Mouse (Mus musculus) ovary, adult 18-20 months (tissue): ENCODE data around the gene Nlgn1.

Experiments used
- DNase-seq: peaks from one replicate; pipeline ENCODE4 v3.0.0; 2022; ENCODE audit warnings: low spot score, mixed read lengths

The Nlgn1 gene

DNA sequence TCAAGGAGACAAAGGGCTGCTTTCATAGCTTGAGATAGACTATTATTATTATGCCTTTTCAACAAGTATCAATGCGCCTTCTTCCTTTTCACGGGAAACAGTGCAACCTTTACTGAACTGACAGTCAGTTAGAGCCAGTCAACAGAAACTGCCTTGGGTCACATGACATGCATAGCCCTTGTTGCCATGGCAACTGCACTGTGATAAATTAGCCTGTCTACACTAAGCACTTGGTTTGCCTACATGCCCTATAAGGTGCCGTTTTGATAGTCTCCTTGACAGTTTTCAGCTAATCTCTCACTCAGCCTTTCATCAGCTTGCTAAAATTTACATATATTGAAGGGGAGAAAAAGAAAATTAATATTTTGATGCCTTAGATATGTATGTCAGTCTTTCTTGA lies 524.7 kb downstream of the Nlgn1 start:
- DNase-seq: no peak

DNA sequence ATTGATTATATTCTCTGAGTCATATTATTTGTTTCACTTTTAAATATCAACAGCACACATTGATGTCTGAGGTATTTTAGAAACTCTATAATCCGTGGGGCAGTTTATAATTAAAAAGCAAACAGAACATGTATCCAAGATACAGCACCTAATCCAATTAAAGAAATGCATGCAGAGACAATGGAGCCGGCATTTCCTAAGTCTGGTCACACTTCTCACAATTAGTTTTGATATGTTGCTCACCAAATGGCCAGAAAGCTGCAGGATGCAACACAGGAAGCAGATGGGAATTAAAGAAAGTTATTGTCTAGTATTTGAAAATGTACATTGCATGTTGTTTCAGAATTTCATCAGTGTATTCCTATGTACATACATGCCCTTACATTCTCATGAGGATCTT lies 550.6 kb downstream of the Nlgn1 start:
- no peak for DNase-seq

- DNase-seq: no peak
Observed at GRCm38 (mm10) chr3:25775437-25775836, 556.8 kb downstream of the Nlgn1 start.

GRCm38 (mm10) chr3:25773908-25774307 lies 558.4 kb downstream of the Nlgn1 start:
- no peak for DNase-seq

DNA sequence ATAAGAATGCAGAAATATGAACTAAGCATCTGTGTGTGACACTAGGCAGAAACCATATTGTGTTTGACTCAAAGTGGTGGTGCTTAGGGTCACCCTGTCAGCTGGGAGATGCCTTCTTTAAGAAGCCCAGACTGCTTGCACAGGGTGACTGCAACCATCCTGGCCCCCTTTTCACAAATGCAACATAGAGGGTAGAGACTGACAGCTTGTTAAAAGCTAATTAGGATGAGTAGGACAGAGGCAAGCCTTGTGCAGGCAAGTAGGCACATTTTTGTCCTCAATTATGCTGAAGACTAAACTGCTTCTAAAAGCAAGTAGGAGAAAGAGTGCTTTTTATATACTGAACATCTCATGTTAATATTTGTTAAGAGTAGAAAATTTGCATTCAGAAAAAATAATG lies 558.8 kb downstream of the Nlgn1 start:
- DNase-seq: no peak

DNA sequence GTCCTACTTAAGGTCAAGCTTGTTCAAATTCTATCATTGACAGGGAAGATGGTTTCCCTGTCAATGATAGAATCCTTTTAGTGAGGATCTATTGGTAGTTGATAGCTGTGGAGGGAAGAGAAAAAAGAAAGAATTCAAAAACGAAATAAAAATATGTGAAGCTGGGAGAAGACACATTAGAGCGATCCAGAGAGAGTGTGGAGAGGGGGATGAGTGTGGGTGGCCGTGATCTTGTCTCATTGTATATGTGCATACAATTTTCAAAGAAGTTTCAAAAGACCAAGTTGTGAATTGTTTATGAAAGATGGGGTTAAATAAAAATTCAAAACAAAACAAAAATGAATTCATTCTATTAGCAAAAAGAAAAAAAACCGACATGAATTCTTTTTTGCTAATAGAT lies 568.6 kb downstream of the Nlgn1 start:
- no peak for DNase-seq

- no peak for DNase-seq
Observed at GRCm38 (mm10) chr3:25757813-25758212, 574.4 kb downstream of the Nlgn1 start.

GRCm38 (mm10) chr3:25724111-25724510 lies 608.1 kb downstream of the Nlgn1 start:
- DNase-seq: no peak

DNA sequence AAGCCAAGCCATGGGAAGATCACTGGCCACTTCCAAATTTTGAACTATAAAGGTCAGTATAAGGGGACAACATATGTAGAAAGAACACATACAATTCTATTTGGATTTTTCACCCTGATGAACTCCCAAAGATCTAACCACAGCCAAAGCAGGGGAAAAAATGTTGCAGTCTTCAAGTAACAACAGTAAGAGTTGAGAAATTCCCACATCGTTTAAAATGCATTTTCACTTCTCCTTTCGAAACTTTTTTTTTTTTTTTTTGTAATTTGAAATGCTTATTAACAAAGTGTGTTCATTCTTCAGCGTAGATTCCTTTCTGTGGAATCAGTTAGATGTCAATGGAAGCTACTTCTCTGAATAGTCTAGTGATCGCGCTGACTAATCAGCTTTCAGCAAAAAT lies 610.8 kb downstream of the Nlgn1 start:
- no peak for DNase-seq

GRCm38 (mm10) chr3:25707380-25707779 lies 624.9 kb downstream of the Nlgn1 start:
- DNase-seq: no peak

- no peak for DNase-seq
Observed at GRCm38 (mm10) chr3:25697231-25697630, 635.0 kb downstream of the Nlgn1 start.

DNA sequence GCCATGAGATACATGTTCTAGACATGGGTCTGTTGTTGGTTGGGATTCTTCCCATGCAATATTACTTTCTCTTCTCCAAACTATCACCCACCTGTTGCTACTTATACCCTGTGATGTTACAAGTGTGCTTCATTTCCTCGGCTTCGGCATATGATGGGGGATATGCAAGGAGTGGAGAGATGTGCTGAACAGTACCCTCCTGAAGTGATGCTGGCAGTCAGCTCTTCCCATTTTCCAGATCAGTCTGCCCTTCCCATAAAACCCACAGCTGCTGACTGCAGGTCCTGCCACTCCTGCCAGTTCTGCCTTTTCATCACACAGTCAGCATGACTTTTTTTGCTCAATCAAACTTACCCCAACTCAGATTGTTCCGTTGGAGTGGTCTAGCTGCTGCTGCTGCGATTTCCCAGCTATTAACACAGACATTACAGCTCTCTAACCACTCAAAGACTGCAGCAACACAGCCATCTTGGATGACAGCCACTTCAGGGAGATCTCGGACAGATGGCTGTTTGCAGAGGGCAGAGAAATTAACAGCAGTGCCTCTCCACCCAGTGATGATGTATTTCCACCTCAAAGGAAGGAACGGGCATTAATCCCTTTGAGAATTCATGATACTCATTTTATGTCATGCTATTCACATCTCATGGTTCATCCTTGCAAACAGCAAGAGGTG lies 643.3 kb downstream of the Nlgn1 start:
- no peak for DNase-seq

GRCm38 (mm10) chr3:25683696-25684095 lies 648.6 kb downstream of the Nlgn1 start:
- no peak for DNase-seq

DNA sequence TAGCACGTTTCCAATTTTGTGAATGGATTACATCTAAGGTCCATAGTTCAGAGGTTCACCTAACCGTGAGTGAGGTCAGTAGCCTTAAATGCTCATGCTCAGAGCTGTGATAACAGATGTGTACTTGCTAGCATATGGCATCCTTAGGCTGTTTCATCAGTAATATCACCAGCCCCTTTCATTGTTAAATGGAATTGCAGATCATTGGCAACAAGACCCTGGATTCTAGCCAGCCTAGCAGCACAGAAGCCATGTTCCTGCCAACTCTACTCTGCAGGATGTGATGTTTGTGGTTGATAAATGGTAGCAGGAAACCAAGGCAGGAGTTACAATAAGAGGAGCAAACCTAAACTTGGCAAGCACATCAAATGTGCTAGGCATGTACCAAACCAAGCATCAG lies 652.9 kb downstream of the Nlgn1 start:
- no peak for DNase-seq

DNA sequence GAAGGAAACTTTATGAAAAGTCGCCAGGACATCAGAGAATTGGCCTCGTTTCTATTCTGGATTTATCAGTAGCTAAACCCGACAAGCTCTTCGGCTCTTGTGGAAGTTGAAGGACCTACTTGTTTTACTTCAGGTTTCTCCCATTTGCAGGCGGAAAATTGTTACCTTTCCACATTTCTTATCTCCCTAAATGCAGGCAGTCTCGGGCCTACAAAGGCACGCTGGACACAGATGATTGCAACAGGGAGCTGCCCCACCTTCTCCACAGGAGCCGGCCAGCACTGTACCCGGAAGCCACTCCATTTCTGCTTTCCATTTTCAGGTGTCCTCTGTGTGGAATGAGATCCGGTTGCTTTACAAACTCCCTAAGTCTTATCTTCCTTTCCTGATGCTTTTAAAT lies 656.4 kb downstream of the Nlgn1 start:
- DNase-seq: no peak

- no peak for DNase-seq
Observed at GRCm38 (mm10) chr3:25675069-25675468, 657.2 kb downstream of the Nlgn1 start.

- no peak for DNase-seq
Observed at GRCm38 (mm10) chr3:25673408-25673807, 658.9 kb downstream of the Nlgn1 start.

GRCm38 (mm10) chr3:25672779-25673178 lies 659.5 kb downstream of the Nlgn1 start:
- DNase-seq: no peak

DNA sequence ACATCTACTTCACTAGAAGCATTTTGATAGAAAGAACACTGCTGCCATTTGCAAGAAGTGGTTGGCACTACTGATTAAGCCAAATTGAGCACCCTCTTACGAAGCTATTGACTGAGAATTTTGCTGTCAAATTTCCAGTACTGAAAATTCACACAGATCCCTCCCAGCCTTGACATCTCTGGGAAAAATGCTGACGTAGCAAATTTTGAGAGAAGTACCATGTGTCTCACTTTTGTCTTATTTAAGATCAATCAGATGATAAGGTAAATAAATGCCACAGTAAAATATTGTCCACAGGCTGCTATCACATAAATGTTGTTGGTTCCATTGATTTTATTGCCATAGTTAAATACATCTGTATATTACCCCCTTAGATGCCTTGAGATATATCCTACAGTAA lies 668.8 kb downstream of the Nlgn1 start:
- DNase-seq: no peak

- no peak for DNase-seq
Observed at GRCm38 (mm10) chr3:25660285-25660684, 672.0 kb downstream of the Nlgn1 start.

DNA sequence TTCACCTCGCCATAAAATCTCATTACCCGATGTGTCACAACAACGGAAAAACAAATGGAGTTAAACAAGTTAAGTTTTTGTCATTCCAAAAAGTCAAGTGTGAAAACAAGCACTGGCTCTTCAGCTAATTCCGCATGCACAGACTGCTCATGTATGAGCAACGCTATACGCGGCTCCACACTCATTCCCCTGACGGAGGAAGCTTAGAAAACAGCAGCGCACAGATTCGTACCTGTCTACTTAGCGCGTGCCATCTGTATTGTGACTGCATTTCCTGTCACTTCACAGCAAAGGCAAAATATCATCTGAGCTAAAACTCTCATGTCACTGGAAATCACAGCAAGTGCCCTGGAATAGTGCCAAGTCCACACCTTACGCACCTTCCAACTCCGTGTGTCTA lies 674.3 kb downstream of the Nlgn1 start:
- no peak for DNase-seq

- no peak for DNase-seq
Observed at GRCm38 (mm10) chr3:25657074-25657473, 675.2 kb downstream of the Nlgn1 start.

GRCm38 (mm10) chr3:25653010-25653409 lies 679.2 kb downstream of the Nlgn1 start:
- DNase-seq: no peak

GRCm38 (mm10) chr3:25645895-25646691 lies 686.2 kb downstream of the Nlgn1 start:
- no peak for DNase-seq
